Mouse (Mus musculus) hindbrain, embryonic 15.5 days (tissue): ENCODE results near the gene Olfr1274-ps. TPM values are rescaled to one million over a fixed set of nuclear protein-coding genes. Genes with fewer than 3 reads are reported as not detected.
"Not testable (repeated sequence)": the region's sequence is repeated elsewhere in the genome, so short reads cannot be mapped to it uniquely, and the experiment has no call there.

ENCODE experiments used
- ATAC-seq: fragments of 200-750 bp; cut with Nextera tagmentation; 2 replicates; pipeline ENCODE4 v1.8.0; 2017; ENCODE audit warnings: low read depth, moderate number of reproducible peaks, moderate TSS enrichment; ENCODE audit not compliant: low FRiP score
- H3K27ac ChIP-seq: fragments of 300-500 bp; sonication (generic); replicated peaks from 2 replicates; pipeline ENCODE4 v1.5.1; 2015; ENCODE audit warnings: mild to moderate bottlenecking, inconsistent platforms
- H3K27me3 ChIP-seq: fragments of 300-500 bp; sonication (generic); 2 replicates; pipeline ENCODE4 v1.6.1; 2015; ENCODE audit warnings: control low read depth, inconsistent platforms
- H3K36me3 ChIP-seq: fragments of 300-500 bp; sonication (generic); 2 replicates; pipeline ENCODE4 v1.6.1; 2015; ENCODE audit warnings: control low read depth, inconsistent platforms
- H3K4me1 ChIP-seq: fragments of 300-500 bp; sonication (generic); replicated peaks from 2 replicates; pipeline ENCODE4 v1.6.1; 2015; ENCODE audit warnings: control low read depth, inconsistent platforms
- H3K4me2 ChIP-seq: fragments of 300-500 bp; sonication (generic); 2 replicates; pipeline ENCODE4 v1.6.1; 2015; ENCODE audit warnings: moderate library complexity, mild to moderate bottlenecking, inconsistent platforms
- H3K4me3 ChIP-seq: fragments of 300-500 bp; sonication (generic); 2 replicates; pipeline ENCODE4 v1.5.1; 2015; ENCODE audit warnings: mild to moderate bottlenecking, inconsistent platforms
- H3K9ac ChIP-seq: fragments of 300-500 bp; sonication (generic); 2 replicates; pipeline ENCODE4 v1.6.1; 2015; ENCODE audit warnings: inconsistent platforms
- H3K9me3 ChIP-seq: fragments of 300-500 bp; sonication (generic); 2 replicates; pipeline ENCODE4 v1.6.1; 2016; ENCODE audit warnings: control low read depth, inconsistent platforms
- WGBS: fragments of 180-500 bp; shearing (Covaris S2); methylation state at CpG from one replicate; pipeline ENCODE4 v1.1.7; 2015; 5-methylcytosine and 5-hydroxymethylcytosine counted together
- polyA plus RNA-seq: library from polyadenylated mRNA; unstranded; fragments of >200 nt; fragmentation: Nextera tagmentation; extraction: Ambion mirVana; gene quantifications from 2 replicates; pipeline ENCODE4 v1.2.1, GENCODE M21; 2015

Olfr1274-ps gene
- polyA plus RNA-seq, 1 experiment from 2014 or later: not detected

DNA sequence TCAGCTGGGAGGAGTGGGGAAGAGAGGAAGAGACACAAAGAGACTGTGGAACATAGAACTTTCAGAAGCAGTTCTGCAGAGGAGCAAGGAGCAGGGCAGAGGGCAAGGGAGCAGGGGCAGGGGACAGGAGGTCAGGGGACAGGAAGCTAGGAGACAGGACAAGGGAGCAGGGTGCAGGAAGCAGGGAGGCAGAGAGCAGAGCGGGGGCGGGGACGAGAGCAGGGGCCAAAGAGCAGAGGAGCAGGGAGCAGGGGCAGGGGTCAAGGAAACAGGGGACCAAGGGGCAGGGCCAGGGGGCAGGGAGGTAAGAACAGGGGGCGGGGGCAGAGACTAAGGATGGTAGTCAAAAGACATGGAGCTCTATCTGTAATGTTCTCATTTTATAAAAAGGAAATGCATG is 43.3 kb downstream of the Olfr1274-ps start:
- not testable (repeated sequence) for H3K9ac ChIP-seq, H3K9me3 ChIP-seq, H3K4me1 ChIP-seq, H3K4me2 ChIP-seq, H3K27ac ChIP-seq, H3K4me3 ChIP-seq, H3K27me3 ChIP-seq, ATAC-seq
- 43% methylated on average over 4 of the region's 4 CpGs for whole genome bisulfite sequencing
- peaks cover 10% of the 10 kb centered on the region; the same call in 1 of the 2 replicates for H3K36me3 ChIP-seq

DNA sequence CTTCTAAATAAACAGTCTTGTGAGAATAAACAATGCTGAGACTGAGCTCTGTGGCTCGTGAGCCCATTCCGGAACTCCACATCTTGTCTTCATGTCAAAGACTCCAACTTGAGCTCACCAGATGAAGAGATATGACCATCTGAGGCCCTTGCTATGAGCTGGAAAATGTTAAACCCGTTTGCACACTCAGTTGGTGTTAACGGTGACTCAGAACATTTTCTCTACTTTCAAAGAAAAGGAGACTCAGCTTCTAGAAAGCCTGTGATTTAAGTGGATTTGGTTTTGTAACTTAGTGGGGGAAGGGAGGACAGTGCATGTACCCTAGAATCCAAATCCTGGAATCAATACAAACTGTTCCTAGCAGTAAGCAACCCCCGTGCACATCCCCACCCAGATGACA is 45.3 kb downstream of the Olfr1274-ps start:
- no peak for ATAC-seq
- H3K27ac ChIP-seq: no peak overlapping the region
- H3K27me3 ChIP-seq: no peaks in the 10 kb centered on the region
- no peak overlapping the region for H3K4me2 ChIP-seq
- peaks cover 10% of the 10 kb centered on the region; the same call in 1 of the 2 replicates for H3K36me3 ChIP-seq
- H3K4me1 ChIP-seq: no peaks in the 10 kb centered on the region
- WGBS: 90% methylated on average over 5 of the region's 5 CpGs
- H3K9me3 ChIP-seq: no peaks in the 10 kb centered on the region
- H3K4me3 ChIP-seq: no peak overlapping the region
- H3K9ac ChIP-seq: no peak overlapping the region

- ATAC-seq: no peak
- Histone ChIP-seq H3K9ac (no peak overlapping the region), H3K9me3 (no peaks in the 10 kb centered on the region), H3K4me1 (no peaks in the 10 kb centered on the region), H3K4me2 (no peak overlapping the region), H3K4me3 (no peak overlapping the region), H3K27me3 (no peaks in the 10 kb centered on the region), H3K36me3 (peaks cover 36% of the 10 kb centered on the region), H3K27ac (no peak overlapping the region)
- 87% methylated on average over 15 of the region's 15 CpGs for WGBS
Observed at GRCm38 (mm10) chr2:90448967-90449740, 50.7 kb downstream of the Olfr1274-ps start.

GRCm38 (mm10) chr2:90452380-90452779 is 53.9 kb downstream of the Olfr1274-ps start:
- Histone ChIP-seq H3K9me3 (no peaks in the 10 kb centered on the region), H3K4me3 (no peak overlapping the region), H3K4me1 (no peaks in the 10 kb centered on the region), H3K36me3 (peaks cover 56% of the 10 kb centered on the region), H3K27me3 (no peaks in the 10 kb centered on the region), H3K9ac (no peak overlapping the region), H3K4me2 (no peak overlapping the region), H3K27ac (no peak overlapping the region)
- ATAC-seq: no peak
- WGBS: 94% methylated on average over 3 of the region's 3 CpGs

Other genes with a start within 250 kb of the Olfr1274-ps start
- not detected in 2 replicates for gene Olfr1270, start 245.6 kb upstream of the Olfr1274-ps start, polyA plus RNA-seq
- not detected in 2 replicates for gene Olfr1506, start 174.2 kb upstream of the Olfr1274-ps start, polyA plus RNA-seq
- not detected in 2 replicates for gene Olfr142, start 141.1 kb upstream of the Olfr1274-ps start, polyA plus RNA-seq
- gene Olfr1271, start 127.7 kb upstream of the Olfr1274-ps start, polyA plus RNA-seq: not detected in 2 replicates
- gene Olfr1272, start 105.8 kb upstream of the Olfr1274-ps start, polyA plus RNA-seq: not detected in 2 replicates
- gene Gm13769, start 76.5 kb upstream of the Olfr1274-ps start, polyA plus RNA-seq: not detected in 2 replicates
- 5.7 and 6.8 TPM in 2 replicates for gene Ptprj, start 182.0 kb downstream of the Olfr1274-ps start, polyA plus RNA-seq